Mouse (Mus musculus): ENCODE data around the gene Sar1b. TPM values are rescaled to one million over a fixed set of nuclear protein-coding genes. Genes with fewer than 3 reads are reported as not detected.

Sar1b gene
- polyA plus RNA-seq, 1 experiment from 2014 or later: 113 TPM

- H3K36me3 ChIP-seq (ENCODE audit: control insufficient read depth, insufficient read depth, low read length): no peaks in the 10 kb centered on the region
- no peaks in the 10 kb centered on the region for H3K9me3 ChIP-seq (ENCODE audit: control insufficient read depth, low read length)
- no peaks in the 10 kb centered on the region for H3K27me3 ChIP-seq (ENCODE audit: control insufficient read depth, insufficient read depth, low read length)
- H3K4me2 ChIP-seq (ENCODE audit: low read depth, low read length, severe bottlenecking): no peak overlapping the region
- DNase-seq (ENCODE audit: low spot score) (no peak), ATAC-seq (replicated peaks; ENCODE audit: low FRiP score) (no peak)
- WGBS: 78% methylated on average over 2 of the region's 2 CpGs
- H3K4me3 ChIP-seq (ENCODE audit: low read depth, low read length): no peak overlapping the region
- H3K27ac ChIP-seq (ENCODE audit: low read depth, low read length): no peak overlapping the region
- no peak overlapping the region for H3K9ac ChIP-seq (ENCODE audit: low read length)
- no peaks in the 10 kb centered on the region; the same call in 1 of the 2 replicates for H3K4me1 ChIP-seq (replicated peaks; ENCODE audit: control insufficient read depth, insufficient read depth, low read length)
Measured at GRCm38 (mm10) chr11:51839106-51839505, 75.6 kb downstream of the Sar1b start.

DNA sequence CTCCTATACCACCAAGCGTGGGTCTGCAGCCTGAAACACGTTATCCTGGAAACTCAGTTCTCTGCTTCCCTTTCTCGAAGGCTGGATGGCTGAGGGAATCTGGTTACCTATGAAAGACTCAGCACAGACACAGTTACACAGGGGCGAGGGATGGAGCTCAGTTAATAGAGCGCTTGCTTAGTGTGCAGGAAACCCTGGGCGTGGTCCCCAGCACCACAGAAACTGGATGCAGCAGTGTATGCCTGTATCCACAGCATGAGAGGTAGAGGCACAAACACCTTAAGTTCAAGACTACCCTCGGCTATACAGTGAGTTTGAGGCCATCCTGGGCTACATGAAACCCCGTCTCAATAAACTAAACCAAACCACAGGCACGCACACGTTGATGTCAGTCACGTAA is 76.5 kb downstream of the Sar1b start:
- 87% methylated on average over 11 of the region's 11 CpGs for WGBS
- H3K9me3 ChIP-seq (ENCODE audit: control insufficient read depth, low read length): no peaks in the 10 kb centered on the region
- H3K4me3 ChIP-seq (ENCODE audit: low read depth, low read length): no peak overlapping the region
- ATAC-seq (replicated peaks; ENCODE audit: low FRiP score): no peak
- no peak overlapping the region for H3K9ac ChIP-seq (ENCODE audit: low read length)
- H3K27me3 ChIP-seq (ENCODE audit: control insufficient read depth, insufficient read depth, low read length): no peaks in the 10 kb centered on the region
- H3K4me1 ChIP-seq (replicated peaks; ENCODE audit: control insufficient read depth, insufficient read depth, low read length): no peaks in the 10 kb centered on the region; the same call in 1 of the 2 replicates
- H3K4me2 ChIP-seq (ENCODE audit: low read depth, low read length, severe bottlenecking): no peak overlapping the region
- H3K36me3 ChIP-seq (ENCODE audit: control insufficient read depth, insufficient read depth, low read length): no peaks in the 10 kb centered on the region
- H3K27ac ChIP-seq (ENCODE audit: low read depth, low read length): no peak overlapping the region
- DNase-seq (ENCODE audit: low spot score): no peak

DNA sequence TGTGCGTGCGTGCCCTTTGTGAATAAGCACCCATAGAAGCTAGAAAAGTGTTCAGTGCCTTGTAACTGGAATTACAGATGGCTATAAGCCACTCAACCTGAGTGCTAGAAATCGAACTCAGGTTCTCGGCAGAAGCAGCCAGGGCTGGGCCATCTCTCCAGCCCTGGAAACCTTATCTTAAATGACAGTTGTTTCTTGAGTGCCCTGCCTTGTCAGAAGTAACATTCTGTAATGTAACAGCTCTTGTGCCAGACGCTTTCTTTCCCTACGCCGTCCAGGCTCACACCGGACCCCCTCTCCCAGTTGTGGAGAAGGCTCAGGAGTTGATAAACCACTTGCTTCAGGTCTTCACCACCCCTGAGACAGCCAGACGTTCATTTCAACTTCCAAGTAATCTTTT is 77.2 kb downstream of the Sar1b start:
- Histone ChIP-seq H3K4me2 (ENCODE audit: low read depth, low read length, severe bottlenecking) (no peak overlapping the region), H3K9ac (ENCODE audit: low read length) (no peak overlapping the region), H3K27ac (ENCODE audit: low read depth, low read length) (no peak overlapping the region), H3K9me3 (ENCODE audit: control insufficient read depth, low read length) (no peaks in the 10 kb centered on the region), H3K36me3 (ENCODE audit: control insufficient read depth, insufficient read depth, low read length) (no peaks in the 10 kb centered on the region), H3K4me3 (ENCODE audit: low read depth, low read length) (no peak overlapping the region), H3K27me3 (ENCODE audit: control insufficient read depth, insufficient read depth, low read length) (no peaks in the 10 kb centered on the region), H3K4me1 (replicated peaks; ENCODE audit: control insufficient read depth, insufficient read depth, low read length) (no peaks in the 10 kb centered on the region; the same call in 1 of the 2 replicates)
- ATAC-seq (replicated peaks; ENCODE audit: low FRiP score) (no peak), DNase-seq (ENCODE audit: low spot score) (no peak)
- 91% methylated on average over 9 of the region's 9 CpGs for WGBS

DNA sequence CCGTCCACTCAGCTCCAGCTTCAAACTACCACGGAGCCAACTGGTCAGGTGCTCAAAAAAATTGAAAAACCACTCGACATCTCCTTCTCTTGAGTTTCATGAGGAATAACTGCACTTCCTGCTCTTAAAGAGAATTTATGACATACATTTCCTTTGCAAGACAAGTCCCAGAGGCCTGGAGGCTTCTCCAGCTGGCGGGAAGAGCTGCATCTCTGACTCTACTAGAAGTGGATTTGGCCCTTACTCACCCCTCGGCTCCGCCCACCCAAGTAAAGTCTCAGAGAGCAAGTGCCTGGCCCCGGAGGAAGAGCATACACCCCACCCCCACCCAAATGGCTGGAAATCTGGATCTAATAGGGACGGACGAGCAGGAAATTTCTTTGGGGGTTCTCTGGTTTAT is 77.7 kb downstream of the Sar1b start:
- Histone ChIP-seq H3K27ac (ENCODE audit: low read depth, low read length) (no peak overlapping the region), H3K4me1 (replicated peaks; ENCODE audit: control insufficient read depth, insufficient read depth, low read length) (no peaks in the 10 kb centered on the region; the same call in 1 of the 2 replicates), H3K4me3 (ENCODE audit: low read depth, low read length) (no peak overlapping the region), H3K36me3 (ENCODE audit: control insufficient read depth, insufficient read depth, low read length) (no peaks in the 10 kb centered on the region), H3K9ac (ENCODE audit: low read length) (no peak overlapping the region), H3K9me3 (ENCODE audit: control insufficient read depth, low read length) (no peaks in the 10 kb centered on the region), H3K4me2 (ENCODE audit: low read depth, low read length, severe bottlenecking) (no peak overlapping the region), H3K27me3 (ENCODE audit: control insufficient read depth, insufficient read depth, low read length) (no peaks in the 10 kb centered on the region)
- no peak for DNase-seq (ENCODE audit: low spot score)
- WGBS: 78% methylated on average over 9 of the region's 9 CpGs
- no peak for ATAC-seq (replicated peaks; ENCODE audit: low FRiP score)

Other genes with a start within 250 kb of the Sar1b start
- gene Phykpl, start 178.9 kb upstream of the Sar1b start, polyA plus RNA-seq (2014; fragmentation: Nextera tagmentation; extraction: Ambion mirVana): 14.9 and 16.7 TPM in 2 replicates
- 830 and 925 TPM in 2 replicates for gene Hnrnpab, start 156.8 kb upstream of the Sar1b start, polyA plus RNA-seq (2014; fragmentation: Nextera tagmentation; extraction: Ambion mirVana)
- gene Nhp2, start 144.0 kb upstream of the Sar1b start, polyA plus RNA-seq (2014; fragmentation: Nextera tagmentation; extraction: Ambion mirVana): 154 and 165 TPM in 2 replicates
- 40.4 and 47.8 TPM in 2 replicates for gene Rmnd5b, start 127.8 kb upstream of the Sar1b start, polyA plus RNA-seq (2014; fragmentation: Nextera tagmentation; extraction: Ambion mirVana)
- 11.3 and 11.7 TPM in 2 replicates for gene N4bp3, start 112.8 kb upstream of the Sar1b start, polyA plus RNA-seq (2014; fragmentation: Nextera tagmentation; extraction: Ambion mirVana)
- 0.97 and 1.1 TPM in 2 replicates for gene D930048N14Rik, start 112.7 kb upstream of the Sar1b start, polyA plus RNA-seq (2014; fragmentation: Nextera tagmentation; extraction: Ambion mirVana)
- gene 0610009B22Rik, start 74.8 kb upstream of the Sar1b start, polyA plus RNA-seq (2014; fragmentation: Nextera tagmentation; extraction: Ambion mirVana): 75.6 and 94.9 TPM in 2 replicates
- 15.2 and 18.5 TPM in 2 replicates for gene Sec24a, start 53 bp upstream of the Sar1b start, polyA plus RNA-seq (2014; fragmentation: Nextera tagmentation; extraction: Ambion mirVana)
- 0.29 and 0.55 TPM in 2 replicates for gene Jade2, start 94.0 kb downstream of the Sar1b start, polyA plus RNA-seq (2014; fragmentation: Nextera tagmentation; extraction: Ambion mirVana)
- 130 and 142 TPM in 2 replicates for gene Cdkn2aipnl, start 204.0 kb downstream of the Sar1b start, polyA plus RNA-seq (2014; fragmentation: Nextera tagmentation; extraction: Ambion mirVana)
- 163 and 177 TPM in 2 replicates for gene Ube2b, start 237.1 kb downstream of the Sar1b start, polyA plus RNA-seq (2014; fragmentation: Nextera tagmentation; extraction: Ambion mirVana)
- 13.2 and 13.6 TPM in 2 replicates for gene Cdkl3, start 240.5 kb downstream of the Sar1b start, polyA plus RNA-seq (2014; fragmentation: Nextera tagmentation; extraction: Ambion mirVana)